Mouse (Mus musculus) megakaryocyte, adult 5-6 weeks (primary cell): ENCODE data around the gene Tcfl5. TPM values are rescaled to one million over a fixed set of nuclear protein-coding genes. Genes with fewer than 3 reads are reported as not detected.

Experiments
- ATAC-seq: 2 replicates; pipeline ENCODE4 v1.8.0; 2016; ENCODE audit warnings: mild to moderate bottlenecking, inconsistent platforms; ENCODE audit not compliant: poor library complexity, severe bottlenecking
- total RNA-seq, 2 experiments: library from RNA; stranded (forward) in 1 of 2; stranded (reverse) in 1 of 2; fragments of 153-499, 151-499 nt in 1 of 2; fragments of 221-1000, 200-1000 nt in 1 of 2; gene quantifications; 2 replicates each; pipeline versions ENCODE4 v1.2.3 to v1.2.4; 2015 to 2017

Gene Tcfl5
- total RNA-seq (2015): not detected in 2 replicates
- not detected in 2 replicates for total RNA-seq (2017)

- no peak for ATAC-seq
Observed at GRCm38 (mm10) chr2:180642555-180643260, at the start of gene Tcfl5. Gene Tcfl5 (minus strand): TSS chr2:180642708.

GRCm38 (mm10) chr2:180689841-180690240 lies 47.3 kb upstream of the Tcfl5 start:
- no peak for ATAC-seq

- no peak for ATAC-seq
Observed at GRCm38 (mm10) chr2:180684031-180684430, 41.5 kb upstream of the Tcfl5 start.

- ATAC-seq: no peak
Observed at GRCm38 (mm10) chr2:180683524-180683923, 41.0 kb upstream of the Tcfl5 start.

GRCm38 (mm10) chr2:180681225-180681624 lies 38.7 kb upstream of the Tcfl5 start:
- no peak for ATAC-seq

- peak; percentile 94 for ATAC-seq
Observed at GRCm38 (mm10) chr2:180678609-180679140, 36.2 kb upstream of the Tcfl5 start.

GRCm38 (mm10) chr2:180676706-180677105 lies 34.2 kb upstream of the Tcfl5 start:
- no peak for ATAC-seq

GRCm38 (mm10) chr2:180662008-180662407 lies 19.5 kb upstream of the Tcfl5 start:
- no peak for ATAC-seq

GRCm38 (mm10) chr2:180660521-180660920 lies 18.0 kb upstream of the Tcfl5 start:
- ATAC-seq: no peak

GRCm38 (mm10) chr2:180659353-180660150 lies 17.0 kb upstream of the Tcfl5 start:
- ATAC-seq: no peak

- no peak for ATAC-seq
Observed at GRCm38 (mm10) chr2:180658381-180658780, 15.9 kb upstream of the Tcfl5 start.

- ATAC-seq: peak; percentile 92
Observed at GRCm38 (mm10) chr2:180657394-180658013, 15.0 kb upstream of the Tcfl5 start.

- no peak for ATAC-seq
Observed at GRCm38 (mm10) chr2:180655150-180655549, 12.6 kb upstream of the Tcfl5 start.

- ATAC-seq: no peak
Observed at GRCm38 (mm10) chr2:180654666-180655065, 12.2 kb upstream of the Tcfl5 start.

- no peak for ATAC-seq
Observed at GRCm38 (mm10) chr2:180646841-180647240, 4.3 kb upstream of the Tcfl5 start.

- no peak for ATAC-seq
Observed at GRCm38 (mm10) chr2:180643626-180644025, 1.1 kb upstream of the Tcfl5 start.

GRCm38 (mm10) chr2:180641576-180642554 lies 643 bp downstream of the Tcfl5 start:
- no peak for ATAC-seq

- ATAC-seq: no peak
Observed at GRCm38 (mm10) chr2:180611882-180612281, 30.6 kb downstream of the Tcfl5 start.

- ATAC-seq: no peak
Observed at GRCm38 (mm10) chr2:180610283-180610682, 32.2 kb downstream of the Tcfl5 start.

- ATAC-seq: no peak
Observed at GRCm38 (mm10) chr2:180604781-180605180, 37.7 kb downstream of the Tcfl5 start.
